Mouse (Mus musculus) embryo, embryonic 10 days (tissue): ENCODE data around the gene Dnajc13.

Experiments used
- DNase-seq: peaks from one replicate; pipeline ENCODE4 v3.0.0-alpha.2; 2015; ENCODE audit warnings: low spot score

The Dnajc13 gene

GRCm38 (mm10) chr9:104109151-104109550 is 153.6 kb downstream of the Dnajc13 start:
- no peak for DNase-seq

DNA sequence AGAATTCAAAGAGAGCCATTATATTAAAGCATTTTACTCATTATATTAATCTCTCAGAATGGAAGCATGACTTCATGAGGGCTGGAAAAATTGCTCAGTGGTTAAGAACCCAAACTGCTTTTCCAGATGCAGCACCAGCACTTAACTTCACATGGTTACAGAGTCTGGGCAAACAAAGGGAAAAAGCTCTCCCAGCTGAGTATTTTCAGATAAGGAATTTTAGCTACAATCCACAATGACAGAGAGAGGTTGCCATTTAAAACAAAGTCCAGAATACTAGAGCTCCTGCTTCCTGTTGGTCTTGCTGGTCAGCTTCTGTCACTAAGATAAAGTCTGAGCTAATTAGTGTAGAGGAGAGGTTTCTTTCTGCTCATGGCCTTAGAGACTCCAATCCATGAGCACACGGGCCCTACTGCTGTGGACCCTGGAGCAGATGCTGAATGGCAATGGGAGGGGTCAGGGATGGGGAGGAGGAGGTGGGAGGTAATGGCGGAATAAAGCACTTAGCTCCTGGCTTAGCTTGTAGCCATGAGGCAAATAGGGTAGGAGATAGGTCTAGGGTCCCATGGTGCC is 154.1 kb downstream of the Dnajc13 start:
- DNase-seq = no peak

DNA sequence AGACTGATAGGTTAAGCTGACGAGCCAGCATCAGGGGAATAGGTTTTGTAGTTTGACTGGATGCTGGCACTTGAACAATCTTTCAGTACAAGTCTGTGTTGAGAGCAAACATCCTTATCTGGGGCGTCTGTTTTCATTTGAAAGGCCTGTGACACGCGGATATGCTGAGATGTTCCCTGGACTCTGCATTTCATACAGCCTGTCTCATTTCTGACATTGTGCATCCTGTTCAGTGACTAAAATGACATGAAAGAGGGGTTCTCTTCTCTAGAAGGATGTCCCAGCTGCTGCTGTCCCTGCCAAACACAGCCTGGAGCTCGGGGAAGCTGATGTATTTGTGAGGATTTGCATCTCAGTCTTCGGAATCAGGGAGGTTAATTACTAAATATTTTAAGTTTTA is 155.2 kb downstream of the Dnajc13 start:
- DNase-seq = no peak

DNA sequence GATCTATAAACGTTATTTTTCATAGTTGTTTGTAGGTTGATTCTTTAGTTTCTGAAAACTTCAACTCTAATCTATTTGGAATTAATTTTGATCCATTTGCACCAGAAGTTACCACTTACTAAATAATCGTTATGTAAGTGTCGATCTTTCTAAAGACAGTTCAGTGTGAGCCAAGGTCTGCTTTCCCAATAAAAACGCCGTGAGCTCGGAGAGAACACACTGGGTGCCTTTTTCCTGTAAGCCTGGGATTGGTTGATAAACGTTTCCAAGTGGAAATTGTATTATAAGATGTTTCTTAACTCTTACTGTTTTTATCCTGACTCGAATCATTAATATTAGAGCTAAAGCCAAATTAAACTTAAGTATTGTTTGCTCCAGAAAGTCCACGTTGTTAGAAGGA is 155.8 kb downstream of the Dnajc13 start:
- DNase-seq = no peak

GRCm38 (mm10) chr9:104104986-104105385 is 157.7 kb downstream of the Dnajc13 start:
- no peak for DNase-seq

- no peak for DNase-seq
Measured at GRCm38 (mm10) chr9:104102901-104103300, 159.8 kb downstream of the Dnajc13 start.

GRCm38 (mm10) chr9:104102301-104102700 is 160.4 kb downstream of the Dnajc13 start:
- DNase-seq = no peak

DNA sequence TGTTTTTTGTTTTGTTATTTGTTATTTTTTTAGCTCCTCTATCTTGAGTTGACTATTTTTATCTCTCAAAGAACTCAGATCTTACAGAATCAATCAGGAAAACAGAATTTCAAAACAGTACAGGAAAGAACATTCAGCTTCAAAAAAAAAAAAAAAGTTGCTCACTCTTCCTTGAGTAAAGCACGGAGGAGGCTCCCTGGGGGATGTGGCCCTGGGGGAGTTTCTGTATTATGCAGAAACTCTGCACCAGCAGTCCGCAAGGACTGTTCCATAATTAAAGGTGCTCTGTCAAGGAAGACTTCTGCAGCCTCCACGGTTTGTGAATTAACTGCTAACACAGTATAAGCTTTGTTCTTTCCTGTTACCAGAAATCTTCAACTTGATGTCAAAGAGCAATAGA is 161.3 kb downstream of the Dnajc13 start:
- no peak for DNase-seq
